Mouse (Mus musculus) activated CD4-positive, CD25-positive, alpha-beta regulatory T cell (primary cell): Measurements from ENCODE around the gene Mgat5. TPM values are rescaled to one million over a fixed set of nuclear protein-coding genes. Genes with fewer than 3 reads are reported as not detected.

Experiments
- polyA plus RNA-seq, 2 experiments: library from polyadenylated mRNA; unstranded; fragments of 100-300 nt; shearing (Covaris generic); gene quantifications; one replicate each; pipeline ENCODE4 v1.2.1; 2017

The Mgat5 gene
- 10 to 100 TPM; 12.6 to 15.2 TPM for polyA plus RNA-seq

DNA sequence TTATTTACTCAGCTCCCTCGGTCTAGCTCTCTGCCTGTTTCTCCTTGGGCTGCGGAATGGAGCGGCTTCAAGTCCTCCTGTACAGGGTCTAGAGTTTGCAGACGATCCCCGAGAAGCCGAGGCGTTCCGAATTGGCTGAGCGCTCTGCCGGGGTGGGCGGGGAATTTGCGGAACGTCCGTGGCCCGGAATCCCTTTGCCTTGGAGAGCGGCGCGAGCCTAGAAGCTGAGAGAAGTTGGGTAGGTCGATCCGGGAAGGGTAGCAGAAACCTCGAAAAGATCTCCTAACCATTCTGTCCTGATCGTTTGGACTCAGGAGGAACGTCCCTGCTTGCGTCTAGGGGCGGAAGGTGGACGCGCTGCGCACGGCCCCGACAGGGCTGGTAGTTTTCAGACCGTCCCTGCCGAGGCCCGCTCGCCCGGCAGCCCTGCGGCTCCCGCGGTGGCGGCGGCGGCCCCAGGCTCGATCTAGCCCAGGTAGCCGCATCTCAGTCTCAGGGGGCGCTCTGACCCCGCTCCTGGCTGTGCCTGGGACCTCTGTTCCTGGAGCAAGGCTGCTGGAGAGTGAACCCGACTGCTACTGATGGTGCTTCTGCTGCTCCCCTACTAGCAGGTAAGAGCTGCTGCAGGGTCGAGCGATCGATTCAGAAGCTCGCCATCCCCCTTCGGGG lies at the start of gene Mgat5:
Gene Mgat5 (plus strand): TSS at position 199 of the 669 bp plus-strand sequence.

